Mouse (Mus musculus): ENCODE results near the gene Tax1bp1. TPM values are rescaled to one million over a fixed set of nuclear protein-coding genes. Genes with fewer than 3 reads are reported as not detected.
"Not testable (repeated sequence)": the region's sequence is repeated elsewhere in the genome, so short reads cannot be mapped to it uniquely, and the experiment has no call there.

Tax1bp1 gene
- total and polyA plus RNA-seq, 3 experiments, result 42.2 to 61.7 (median 61.6) TPM

DNA sequence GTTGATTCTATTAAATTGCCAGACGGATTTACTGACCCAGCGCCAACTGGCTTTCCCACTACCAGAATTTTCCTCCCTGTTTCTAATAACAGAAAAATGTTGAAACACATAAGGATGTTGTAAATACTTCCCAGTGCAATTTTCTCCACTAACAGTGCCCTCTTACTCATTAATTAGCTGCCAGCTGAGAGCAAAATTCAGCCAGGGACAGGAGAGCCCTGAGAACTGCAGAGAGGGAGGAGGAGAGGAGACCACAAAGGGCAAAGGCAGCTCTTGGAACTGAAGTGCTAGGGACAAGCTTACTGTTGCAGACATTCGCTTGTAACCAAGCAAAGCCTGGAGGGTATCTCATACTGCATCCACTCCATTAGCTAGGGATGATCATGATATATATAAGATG lies 45.9 kb upstream of the Tax1bp1 start:
- Histone ChIP-seq H3K36me3 (replicated peaks in 1 of 2; ENCODE audit: control insufficient read depth in 1 of 2, insufficient read depth in 1 of 2, low read length in 1 of 2) (no peaks in the 10 kb centered on the region), H3K9ac (ENCODE audit: insufficient read depth, low read depth) (no peak overlapping the region), H3K27me3 (replicated peaks) (no peaks in the 10 kb centered on the region), H3K27ac (ENCODE audit: insufficient read depth, low read depth) (no peak overlapping the region), H3K4me1 (ENCODE audit: control insufficient read depth in 1 of 2, insufficient read depth in 2 of 2) (peaks cover 0 to 9% of the 10 kb centered on the region in 2 experiments; a peak in 2 of 4 replicates), H3K79me2 (replicated peaks; ENCODE audit: control insufficient read depth, extremely low read depth, insufficient read depth, poor library complexity, severe bottlenecking) (no peaks in the 10 kb centered on the region), H3K4me2 (ENCODE audit: insufficient read depth, low read depth, poor library complexity, severe bottlenecking) (no peak overlapping the region), H3K9me3 (replicated peaks; ENCODE audit: low read length) (no peaks in the 10 kb centered on the region), H3K4me3 (replicated peaks in 1 of 3; ENCODE audit: low read depth in 2 of 3, low read length in 2 of 3, poor library complexity in 1 of 3) (no peak overlapping the region)
- in situ Hi-C loops (cut with MboI; ENCODE audit: low pct_ligation_motif_present, low pct_unique_long_range_greater_than_20kb, low sequenced_read_pairs) (loop anchor here (10.0 kb wide), 2 partner anchors 57 to 247 kb away; no protein-coding TSS in a partner anchor), dilution Hi-C loops (cut with MboI; ENCODE audit: extremely low pct_ligation_motif_present, extremely low pct_unique_long_range_greater_than_20kb, low sequenced_read_pairs) (no loop called here)
- no peak for TF ChIP-seq NELFE (IDR thresholded peaks at IDR 0.05; ENCODE audit: low read depth, low read length)
- no peak for TF ChIP-seq ZC3H11A (IDR thresholded peaks at IDR 0.05; ENCODE audit: low read depth, low read length)
- no peak for TF ChIP-seq ZKSCAN1 (IDR thresholded peaks at IDR 0.05; ENCODE audit: borderline replicate concordance, low read depth, low read length)
- TF ChIP-seq TCF12 (IDR thresholded peaks at IDR 0.05; ENCODE audit: low read depth, low read length), result no peak
- TF ChIP-seq GABPA (IDR thresholded peaks at IDR 0.05; ENCODE audit: insufficient replicate concordance, low read depth, low read length), result no peak
- TF ChIP-seq E2F4 (IDR thresholded peaks at IDR 0.05; ENCODE audit: insufficient replicate concordance, low read depth, low read length), result no peak
- no peak for TF ChIP-seq CTCF (conservative IDR thresholded peaks at IDR 0.05 in 1 of 2, IDR thresholded peaks at IDR 0.05 in 1 of 2; ENCODE audit: low read depth in 2 of 2, low read length in 2 of 2)
- TF ChIP-seq USF2 (conservative IDR thresholded peaks at IDR 0.05; ENCODE audit: low read depth, low read length), result no peak
- no peak for TF ChIP-seq NRF1 (IDR thresholded peaks at IDR 0.05; ENCODE audit: low read depth, low read length)
- TF ChIP-seq EP300 (IDR thresholded peaks at IDR 0.05; ENCODE audit: low read length), result no peak
- no peak for TF ChIP-seq MAX (IDR thresholded peaks at IDR 0.05; ENCODE audit: low read length)
- no peak for TF ChIP-seq POLR2A (IDR thresholded peaks at IDR 0.05; ENCODE audit: low read depth, low read length)
- TF ChIP-seq RCOR1 (conservative IDR thresholded peaks at IDR 0.05; ENCODE audit: low read depth, low read length), result no peak
- no peak for TF ChIP-seq RAD21 (IDR thresholded peaks at IDR 0.05; ENCODE audit: low read depth, low read length)
- no peak for TF ChIP-seq MEF2A (IDR thresholded peaks at IDR 0.05; ENCODE audit: borderline replicate concordance, low read depth, low read length)
- no peak for TF ChIP-seq POLR2AphosphoS2 (IDR thresholded peaks at IDR 0.05; ENCODE audit: low read depth, low read length)
- TF ChIP-seq MAZ (IDR thresholded peaks at IDR 0.05; ENCODE audit: low read depth, low read length), result no peak
- DNase-seq (ENCODE audit: extremely low read depth), result no peak

DNA sequence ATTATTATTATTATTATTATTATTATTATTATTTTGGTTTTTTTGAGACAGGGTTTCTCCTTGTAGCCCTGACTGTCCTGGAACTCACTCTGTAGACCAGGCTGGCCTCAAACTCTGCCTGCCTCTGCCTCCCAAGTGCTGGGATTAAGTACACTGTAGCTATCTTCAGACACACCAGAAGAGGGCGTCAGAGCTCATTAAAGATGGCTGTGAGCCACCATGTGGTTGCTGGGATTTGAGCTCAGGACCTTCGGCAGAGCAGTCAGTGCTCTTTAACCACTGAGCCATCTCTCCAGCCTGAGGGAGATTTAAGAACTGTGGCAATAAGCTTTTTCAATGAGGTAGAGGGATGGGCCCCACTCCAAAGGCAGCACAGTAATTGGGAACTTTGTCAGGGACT lies 43.7 kb upstream of the Tax1bp1 start:
- H3K27ac ChIP-seq (ENCODE audit: insufficient read depth, low read depth); H3K27me3 ChIP-seq (replicated peaks); H3K4me2 ChIP-seq (ENCODE audit: insufficient read depth, low read depth, poor library complexity, severe bottlenecking); H3K9me3 ChIP-seq (replicated peaks; ENCODE audit: low read length); H3K36me3 ChIP-seq (replicated peaks in 1 of 2; ENCODE audit: control insufficient read depth in 1 of 2, insufficient read depth in 1 of 2, low read length in 1 of 2); dilution Hi-C loops (cut with MboI; ENCODE audit: extremely low pct_ligation_motif_present, extremely low pct_unique_long_range_greater_than_20kb, low sequenced_read_pairs); H3K9ac ChIP-seq (ENCODE audit: insufficient read depth, low read depth); H3K79me2 ChIP-seq (replicated peaks; ENCODE audit: control insufficient read depth, extremely low read depth, insufficient read depth, poor library complexity, severe bottlenecking); H3K4me3 ChIP-seq (replicated peaks in 1 of 3; ENCODE audit: low read depth in 2 of 3, low read length in 2 of 3, poor library complexity in 1 of 3): not testable (repeated sequence)
- DNase-seq (ENCODE audit: extremely low read depth), result peak; percentile 11
- TF ChIP-seq SMC3 (IDR thresholded peaks at IDR 0.05; ENCODE audit: low read depth, low read length) (peak; percentile 21; the same call in 1 of the 2 replicates), RAD21 (IDR thresholded peaks at IDR 0.05; ENCODE audit: low read depth, low read length) (peak; percentile 25), CTCF (conservative IDR thresholded peaks at IDR 0.05 in 1 of 2, IDR thresholded peaks at IDR 0.05 in 1 of 2; ENCODE audit: low read depth in 2 of 2, low read length in 2 of 2) (peak in 1 of 2 experiments; percentile 48; a peak in 2 of 4 replicates)
- in situ Hi-C loops (cut with MboI; ENCODE audit: low pct_ligation_motif_present, low pct_unique_long_range_greater_than_20kb, low sequenced_read_pairs), result loop anchor here (10.0 kb wide), 2 partner anchors 55 to 245 kb away; no protein-coding TSS in a partner anchor
- peaks cover 0 to 12% of the 10 kb centered on the region in 2 experiments; a peak in 2 of 4 replicates for H3K4me1 ChIP-seq (ENCODE audit: control insufficient read depth in 1 of 2, insufficient read depth in 2 of 2)
